Mouse (Mus musculus) hindbrain, embryonic 15.5 days (tissue): ENCODE data around the gene Gm13271. TPM values are rescaled to one million over a fixed set of nuclear protein-coding genes. Genes with fewer than 3 reads are reported as not detected.
"Not testable (repeated sequence)": the region's sequence is repeated elsewhere in the genome, so short reads cannot be mapped to it uniquely, and the experiment has no call there.

ENCODE experiments used
- ATAC-seq: fragments of 200-750 bp; cut with Nextera tagmentation; 2 replicates; pipeline ENCODE4 v1.8.0; 2017; ENCODE audit warnings: low read depth, moderate number of reproducible peaks, moderate TSS enrichment; ENCODE audit not compliant: low FRiP score
- H3K27ac ChIP-seq: fragments of 300-500 bp; sonication (generic); replicated peaks from 2 replicates; pipeline ENCODE4 v1.5.1; 2015; ENCODE audit warnings: mild to moderate bottlenecking, inconsistent platforms
- H3K27me3 ChIP-seq: fragments of 300-500 bp; sonication (generic); 2 replicates; pipeline ENCODE4 v1.6.1; 2015; ENCODE audit warnings: control low read depth, inconsistent platforms
- H3K36me3 ChIP-seq: fragments of 300-500 bp; sonication (generic); 2 replicates; pipeline ENCODE4 v1.6.1; 2015; ENCODE audit warnings: control low read depth, inconsistent platforms
- H3K4me1 ChIP-seq: fragments of 300-500 bp; sonication (generic); replicated peaks from 2 replicates; pipeline ENCODE4 v1.6.1; 2015; ENCODE audit warnings: control low read depth, inconsistent platforms
- H3K4me2 ChIP-seq: fragments of 300-500 bp; sonication (generic); 2 replicates; pipeline ENCODE4 v1.6.1; 2015; ENCODE audit warnings: moderate library complexity, mild to moderate bottlenecking, inconsistent platforms
- H3K4me3 ChIP-seq: fragments of 300-500 bp; sonication (generic); 2 replicates; pipeline ENCODE4 v1.5.1; 2015; ENCODE audit warnings: mild to moderate bottlenecking, inconsistent platforms
- H3K9ac ChIP-seq: fragments of 300-500 bp; sonication (generic); 2 replicates; pipeline ENCODE4 v1.6.1; 2015; ENCODE audit warnings: inconsistent platforms
- H3K9me3 ChIP-seq: fragments of 300-500 bp; sonication (generic); 2 replicates; pipeline ENCODE4 v1.6.1; 2016; ENCODE audit warnings: control low read depth, inconsistent platforms
- WGBS: fragments of 180-500 bp; shearing (Covaris S2); methylation state at CpG from one replicate; pipeline ENCODE4 v1.1.7; 2015; 5-methylcytosine and 5-hydroxymethylcytosine counted together
- polyA plus RNA-seq: library from polyadenylated mRNA; unstranded; fragments of >200 nt; fragmentation: Nextera tagmentation; extraction: Ambion mirVana; gene quantifications from 2 replicates; pipeline ENCODE4 v1.2.1, GENCODE M21; 2015

Gene Gm13271
- polyA plus RNA-seq, 1 experiment from 2014 or later, result not detected

- H3K9ac ChIP-seq, H3K4me2 ChIP-seq, H3K4me1 ChIP-seq, H3K4me3 ChIP-seq, H3K9me3 ChIP-seq, ATAC-seq, H3K27ac ChIP-seq, H3K27me3 ChIP-seq, H3K36me3 ChIP-seq: not testable (repeated sequence)
- 14% methylated on average over 6 of the region's 7 CpGs for WGBS
Observed at GRCm38 (mm10) chr4:88799365-88799764, 44.7 kb downstream of the Gm13271 start, which contains the start of gene Gm13285. Gene Gm13285, plus strand, starts transcription at chr4:88799665.

DNA sequence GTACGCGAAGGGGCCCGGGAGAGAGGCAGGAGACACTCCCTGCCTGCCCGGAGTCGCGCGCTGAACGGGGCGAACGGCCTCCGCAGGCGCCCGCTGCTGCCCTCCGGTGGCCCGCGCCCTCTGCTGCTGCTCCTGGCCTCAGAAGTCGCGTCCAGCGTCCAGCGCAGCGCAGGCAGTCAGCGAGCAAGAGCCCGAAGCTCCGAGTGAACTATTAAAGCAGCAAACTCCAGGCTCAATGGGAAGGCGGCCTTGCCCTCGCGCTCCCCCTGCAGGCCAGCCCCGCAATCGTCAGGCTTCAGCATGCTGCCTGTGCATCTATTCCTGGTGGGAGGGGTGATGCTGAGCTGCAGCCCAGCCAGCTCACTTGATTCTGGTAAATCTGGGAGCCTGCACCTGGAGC, 48.3 kb downstream of the Gm13271 start, which contains the start of gene Gm13287:
Gene Gm13287 (plus strand): TSS at position 301 of the 400 bp plus-strand sequence.
- H3K4me2 ChIP-seq, ATAC-seq, H3K9me3 ChIP-seq, H3K27ac ChIP-seq, H3K36me3 ChIP-seq, H3K4me3 ChIP-seq, H3K4me1 ChIP-seq, H3K9ac ChIP-seq, H3K27me3 ChIP-seq: not testable (repeated sequence)
- WGBS, result no CpG with 5 or more reads among the region's 29 CpGs

Other genes starting within 250 kb of the Gm13271 start
- gene Ifnb1, start 232.1 kb upstream of the Gm13271 start, polyA plus RNA-seq, result not detected in 2 replicates
- gene Ifna15, start 196.6 kb upstream of the Gm13271 start, polyA plus RNA-seq, result not detected in 2 replicates
- gene Ifna14, start 183.1 kb upstream of the Gm13271 start, polyA plus RNA-seq, result not detected in 2 replicates
- gene Ifna9, start 162.5 kb upstream of the Gm13271 start, polyA plus RNA-seq, result not detected in 2 replicates
- gene Ifna12, start 151.5 kb upstream of the Gm13271 start, polyA plus RNA-seq, result not detected in 2 replicates
- gene C87499, start 120.5 kb upstream of the Gm13271 start, polyA plus RNA-seq, result not detected in 2 replicates
- not detected in 2 replicates for gene Ifna13, start 110.4 kb upstream of the Gm13271 start, polyA plus RNA-seq
- not detected in 2 replicates for gene Ifna16, start 77.9 kb upstream of the Gm13271 start, polyA plus RNA-seq
- not detected in 2 replicates for gene Ifna2, start 71.0 kb upstream of the Gm13271 start, polyA plus RNA-seq
- not detected in 2 replicates for gene Ifnab, start 63.5 kb upstream of the Gm13271 start, polyA plus RNA-seq
- 1.2 and 1.8 TPM in 2 replicates for gene Gm26566, start 33.1 kb upstream of the Gm13271 start, polyA plus RNA-seq
- 100 and 103 TPM in 2 replicates for gene Klhl9, start 32.4 kb upstream of the Gm13271 start, polyA plus RNA-seq
- gene Gm13283, start 5.3 kb downstream of the Gm13271 start, polyA plus RNA-seq, result 0.16 TPM in 1 of 2 replicates, not detected in the other
- 0.25 TPM in 1 of 2 replicates, not detected in the other for gene Gm13290, start 19.0 kb downstream of the Gm13271 start, polyA plus RNA-seq
- not detected in 2 replicates for gene Gm13289, start 22.1 kb downstream of the Gm13271 start, polyA plus RNA-seq
- gene Gm13272, start 25.0 kb downstream of the Gm13271 start, polyA plus RNA-seq, result not detected in 2 replicates
- not detected in 2 replicates for gene Ifnz, start 27.3 kb downstream of the Gm13271 start, polyA plus RNA-seq
- not detected in 2 replicates for gene Gm13276, start 30.8 kb downstream of the Gm13271 start, polyA plus RNA-seq
- gene Gm13277, start 33.8 kb downstream of the Gm13271 start, polyA plus RNA-seq, result not detected in 2 replicates
- not detected in 2 replicates for gene Gm13278, start 36.7 kb downstream of the Gm13271 start, polyA plus RNA-seq
- not detected in 2 replicates for gene Gm13275, start 39.6 kb downstream of the Gm13271 start, polyA plus RNA-seq
- not detected in 2 replicates for gene Gm13279, start 42.5 kb downstream of the Gm13271 start, polyA plus RNA-seq
- 0.13 TPM in 1 of 2 replicates, not detected in the other for gene Gm13285, start 44.8 kb downstream of the Gm13271 start, polyA plus RNA-seq
- not detected in 2 replicates for gene Gm13287, start 48.4 kb downstream of the Gm13271 start, polyA plus RNA-seq
- gene Gm13288, start 50.7 kb downstream of the Gm13271 start, polyA plus RNA-seq, result not detected in 2 replicates
- gene Ifna7, start 61.4 kb downstream of the Gm13271 start, polyA plus RNA-seq, result not detected in 2 replicates
- not detected in 2 replicates for gene Ifna11, start 65.1 kb downstream of the Gm13271 start, polyA plus RNA-seq
- gene Ifna6, start 72.5 kb downstream of the Gm13271 start, polyA plus RNA-seq, result not detected in 2 replicates
- not detected in 2 replicates for gene Ifna5, start 80.7 kb downstream of the Gm13271 start, polyA plus RNA-seq
- not detected in 2 replicates for gene Ifna4, start 87.0 kb downstream of the Gm13271 start, polyA plus RNA-seq
- gene Ifna1, start 95.2 kb downstream of the Gm13271 start, polyA plus RNA-seq, result not detected in 2 replicates
- not detected in 2 replicates for gene Ifne, start 125.3 kb downstream of the Gm13271 start, polyA plus RNA-seq